Mouse (Mus musculus) hindbrain, postnatal 0 days (tissue): ENCODE results near the gene Gsdma. TPM values are rescaled to one million over a fixed set of nuclear protein-coding genes. Genes with fewer than 3 reads are reported as not detected.

Source experiments
- ATAC-seq: fragments of 200-750 bp; cut with Nextera tagmentation; 2 replicates; pipeline ENCODE4 v1.8.0; 2017; ENCODE audit warnings: mild to moderate bottlenecking, moderate TSS enrichment, moderate library complexity
- DNase-seq: peaks from one replicate; pipeline ENCODE4 v3.0.0-alpha.2; 2015; ENCODE audit warnings: low spot score
- H3K27ac ChIP-seq: fragments of 300-500 bp; sonication (generic); 2 replicates; pipeline ENCODE4 v1.5.1; 2014; ENCODE audit warnings: mild to moderate bottlenecking
- H3K27me3 ChIP-seq: fragments of 300-500 bp; sonication (generic); 2 replicates; pipeline ENCODE4 v1.6.1; 2014; ENCODE audit warnings: low read length, mixed read lengths; ENCODE audit not compliant: insufficient read depth
- H3K36me3 ChIP-seq: fragments of 300-500 bp; sonication (generic); 2 replicates; pipeline ENCODE4 v1.6.1; 2014; ENCODE audit warnings: low read length, mixed read lengths; ENCODE audit not compliant: insufficient read depth
- H3K4me1 ChIP-seq: fragments of 300-500 bp; sonication (generic); 2 replicates; pipeline ENCODE4 v1.6.1; 2014; ENCODE audit warnings: antibody characterized with exemption, low read length, mixed read lengths; ENCODE audit not compliant: insufficient read depth
- H3K4me2 ChIP-seq: fragments of 300-500 bp; sonication (generic); 2 replicates; pipeline ENCODE4 v1.6.1; 2014; ENCODE audit warnings: low read depth, mild to moderate bottlenecking, low read length, moderate library complexity, mixed read lengths
- H3K4me3 ChIP-seq: fragments of 300-500 bp; sonication (generic); 2 replicates; pipeline ENCODE4 v1.5.1; 2014; ENCODE audit warnings: low read length
- H3K9ac ChIP-seq: fragments of 300-500 bp; sonication (generic); replicated peaks from 2 replicates; pipeline ENCODE4 v1.6.1; 2014; ENCODE audit warnings: mild to moderate bottlenecking, low read length, moderate library complexity, mixed read lengths
- H3K9me3 ChIP-seq: fragments of 300-500 bp; sonication (generic); 2 replicates; pipeline ENCODE4 v1.6.1; 2016; ENCODE audit warnings: low read length, mixed read lengths
- CTCF ChIP-seq: IDR thresholded peaks from 2 replicates; pipeline ENCODE4 v1.5.1; 2016; ENCODE audit warnings: antibody characterized with exemption, control low read depth, low read depth
- WGBS: fragments of 180-500 bp; shearing (Covaris S2); extraction: QIAGEN DNeasy Blood & Tissue Kit; methylation state at CpG from one replicate; pipeline ENCODE4 v1.1.7; 2014; 5-methylcytosine and 5-hydroxymethylcytosine counted together
- polyA plus RNA-seq: library from polyadenylated mRNA; unstranded; fragments of >200 nt; fragmentation: Nextera tagmentation; extraction: Ambion mirVana; gene quantifications from 2 replicates; pipeline ENCODE4 v1.2.1, GENCODE M21; 2015
- total RNA-seq: library from RNA; depleted of rRNA; stranded (reverse); fragments of >200 nt; gene quantifications from 2 replicates; pipeline ENCODE4 v1.2.3, GENCODE M21; 2014

Gene Gsdma
- total and polyA plus RNA-seq, 2 experiments from 2014 or later, result 0.14 TPM; not detected in 1

DNA sequence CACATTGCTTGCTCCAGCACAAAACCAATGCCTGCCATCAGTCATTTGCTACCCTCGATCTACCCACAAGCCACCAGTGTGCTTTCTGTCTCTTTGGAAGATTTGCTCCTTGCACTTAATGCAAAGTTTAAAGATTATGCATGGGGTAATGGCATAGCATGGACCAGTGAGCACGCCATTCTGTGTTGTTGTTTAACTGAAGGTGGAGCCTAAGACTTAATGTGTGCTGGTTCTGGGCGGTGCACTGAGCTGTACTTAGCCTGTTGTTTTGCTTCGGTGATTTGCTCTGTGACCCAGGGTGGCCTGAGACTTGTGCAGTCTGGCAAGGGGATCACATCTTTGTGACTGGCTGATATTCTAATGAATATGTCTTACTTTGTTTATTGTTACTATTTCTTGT lies 22.8 kb downstream of the Gsdma start:
- H3K27me3 ChIP-seq, result no peaks in the 10 kb centered on the region
- 85% methylated on average over 4 of the region's 4 CpGs for WGBS
- no peak for TF ChIP-seq CTCF
- ATAC-seq (no peak), DNase-seq (no peak)
- H3K4me2 ChIP-seq, result no peak overlapping the region
- H3K4me3 ChIP-seq, result no peak overlapping the region
- H3K9ac ChIP-seq, result no peak overlapping the region
- H3K9me3 ChIP-seq, result no peaks in the 10 kb centered on the region
- H3K27ac ChIP-seq, result no peak overlapping the region
- peaks cover 55% of the 10 kb centered on the region for H3K36me3 ChIP-seq
- peaks cover 6% of the 10 kb centered on the region for H3K4me1 ChIP-seq

DNA sequence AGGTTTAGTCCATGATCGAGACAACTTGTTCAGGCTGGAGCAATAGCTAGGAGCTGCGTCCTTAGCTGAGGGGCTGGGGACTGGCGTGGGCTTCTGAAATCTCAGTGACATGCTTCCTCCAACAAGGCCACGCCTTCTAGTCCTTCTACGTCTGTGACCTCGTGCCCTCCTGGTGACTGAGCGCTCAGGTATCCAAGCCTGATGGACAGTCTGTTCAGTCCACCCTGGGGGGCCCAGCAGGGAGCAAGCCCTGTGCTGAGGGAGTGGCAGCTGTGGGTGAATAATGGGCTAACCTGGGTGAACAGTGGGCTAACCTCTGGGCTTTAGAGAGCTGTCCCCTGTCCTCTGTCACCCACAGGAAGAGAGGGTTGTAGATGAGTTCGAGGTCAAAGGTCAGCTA lies 23.9 kb downstream of the Gsdma start:
- H3K36me3 ChIP-seq, result peaks cover 63% of the 10 kb centered on the region
- TF ChIP-seq CTCF, result no peak
- H3K27me3 ChIP-seq, result no peaks in the 10 kb centered on the region
- no peak overlapping the region for H3K27ac ChIP-seq
- DNase-seq (no peak), ATAC-seq (no peak)
- H3K4me1 ChIP-seq, result peaks cover 6% of the 10 kb centered on the region
- H3K9ac ChIP-seq, result no peak overlapping the region
- no peak overlapping the region for H3K4me2 ChIP-seq
- H3K9me3 ChIP-seq, result no peaks in the 10 kb centered on the region
- 81% methylated on average over 8 of the region's 8 CpGs for whole genome bisulfite sequencing
- H3K4me3 ChIP-seq, result no peak overlapping the region

DNA sequence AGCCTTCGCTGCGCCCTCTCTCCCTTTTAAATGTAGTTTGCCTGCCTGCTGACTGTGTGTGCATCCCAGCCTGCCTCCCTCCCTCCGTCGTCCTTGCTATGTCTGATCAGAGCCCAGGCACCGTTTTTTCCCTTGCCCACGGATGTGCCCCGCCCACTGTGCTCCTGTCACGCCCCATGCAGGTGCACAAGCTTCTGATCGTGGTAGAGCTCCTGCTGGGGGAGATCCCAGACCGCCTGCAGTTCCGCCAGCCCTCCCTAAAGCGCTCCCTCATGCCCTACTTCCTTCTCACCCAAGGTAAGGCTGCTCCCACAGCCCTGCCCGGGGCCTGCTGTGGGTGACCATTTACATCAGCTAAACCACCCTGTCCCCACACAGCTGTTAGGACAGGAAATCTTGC lies 29.1 kb downstream of the Gsdma start:
- H3K27ac ChIP-seq, result no peak overlapping the region
- ATAC-seq (no peak), DNase-seq (no peak)
- no peaks in the 10 kb centered on the region for H3K4me1 ChIP-seq
- peaks cover 61% of the 10 kb centered on the region for H3K36me3 ChIP-seq
- no peaks in the 10 kb centered on the region for H3K27me3 ChIP-seq
- 79% methylated on average over 13 of the region's 13 CpGs for WGBS
- no peak overlapping the region for H3K4me3 ChIP-seq
- TF ChIP-seq CTCF, result no peak
- H3K9ac ChIP-seq, result no peak overlapping the region
- H3K4me2 ChIP-seq, result no peak overlapping the region
- no peaks in the 10 kb centered on the region for H3K9me3 ChIP-seq

DNA sequence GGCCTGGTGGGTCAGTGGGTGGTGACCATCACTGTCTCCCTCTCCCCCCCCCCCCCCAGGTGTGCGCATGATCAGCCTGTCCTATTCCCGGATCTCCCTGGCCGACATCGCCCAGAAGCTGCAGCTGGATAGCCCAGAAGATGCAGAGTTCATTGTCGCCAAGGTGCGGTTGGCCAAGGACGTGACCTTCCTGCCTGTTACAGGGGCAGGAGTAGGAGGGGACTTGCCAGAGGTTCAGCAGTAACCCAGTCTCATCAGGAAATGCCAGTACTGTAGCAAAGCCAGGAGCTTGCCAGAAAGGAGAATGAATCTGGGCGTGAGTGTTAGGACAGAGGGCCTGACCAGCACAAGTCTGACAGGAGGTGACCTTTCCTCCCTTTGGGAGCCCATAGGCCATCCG lies 29.6 kb downstream of the Gsdma start:
- 88% methylated on average over 9 of the region's 9 CpGs for WGBS
- Histone ChIP-seq H3K9me3 (no peaks in the 10 kb centered on the region), H3K27ac (no peak overlapping the region), H3K4me2 (no peak overlapping the region), H3K4me3 (no peak overlapping the region), H3K4me1 (no peaks in the 10 kb centered on the region), H3K9ac (no peak overlapping the region), H3K27me3 (no peaks in the 10 kb centered on the region), H3K36me3 (peaks cover 60% of the 10 kb centered on the region)
- DNase-seq, result no peak
- ATAC-seq, result no peak
- no peak for TF ChIP-seq CTCF

DNA sequence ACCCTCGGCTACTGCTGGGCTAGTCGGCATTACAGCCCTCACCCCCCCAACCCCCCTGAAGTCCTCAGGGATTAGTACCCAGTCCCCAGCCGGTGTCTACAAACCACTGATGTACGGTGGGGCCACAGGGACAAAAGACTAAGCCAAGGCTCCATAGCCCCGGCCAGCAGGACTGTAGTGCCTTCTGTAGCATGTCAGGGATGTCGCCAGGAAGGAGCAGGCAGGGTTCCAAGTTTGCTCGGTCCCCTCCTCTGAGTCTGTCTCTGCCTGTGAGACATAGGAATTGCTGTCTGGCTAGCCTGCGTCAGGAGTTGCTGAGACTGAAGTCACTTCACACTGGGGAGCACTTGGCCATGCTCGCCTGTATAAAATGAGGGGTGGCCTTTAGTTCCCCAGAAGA lies 30.1 kb downstream of the Gsdma start:
- no peak overlapping the region for H3K4me2 ChIP-seq
- DNase-seq, result no peak
- no peak overlapping the region for H3K27ac ChIP-seq
- peaks cover 58% of the 10 kb centered on the region for H3K36me3 ChIP-seq
- no peaks in the 10 kb centered on the region for H3K4me1 ChIP-seq
- no peak overlapping the region for H3K4me3 ChIP-seq
- WGBS, result 57% methylated on average over 9 of the region's 9 CpGs
- TF ChIP-seq CTCF, result no peak
- H3K9ac ChIP-seq, result no peak overlapping the region
- no peaks in the 10 kb centered on the region for H3K27me3 ChIP-seq
- H3K9me3 ChIP-seq, result no peaks in the 10 kb centered on the region
- ATAC-seq, result no peak

DNA sequence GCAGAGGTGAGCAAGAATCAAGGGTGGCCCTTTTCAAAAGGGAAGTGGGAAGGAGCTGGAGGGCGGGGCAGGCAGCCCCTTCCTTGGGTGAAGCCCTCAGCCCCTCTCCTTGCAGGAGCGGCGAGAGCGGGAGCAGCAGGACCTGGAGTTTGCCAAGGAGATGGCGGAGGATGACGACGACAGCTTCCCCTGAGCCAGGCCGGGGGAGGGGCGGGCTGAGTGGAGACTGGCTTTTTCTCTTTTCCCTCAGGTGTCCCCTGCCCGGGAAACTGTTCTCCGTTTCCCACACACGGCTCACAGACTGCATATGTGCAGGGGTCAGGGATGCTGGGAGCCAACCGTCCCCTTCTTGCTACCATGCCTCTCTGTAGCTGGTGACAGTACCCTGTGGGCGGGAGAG lies 31.3 kb downstream of the Gsdma start:
- Histone ChIP-seq H3K9me3 (no peaks in the 10 kb centered on the region), H3K4me3 (no peak overlapping the region), H3K27me3 (no peaks in the 10 kb centered on the region), H3K4me1 (no peaks in the 10 kb centered on the region), H3K4me2 (no peak overlapping the region), H3K27ac (no peak overlapping the region; the same call in 1 of the 2 replicates), H3K9ac (no peak overlapping the region), H3K36me3 (peaks cover 47% of the 10 kb centered on the region)
- TF ChIP-seq CTCF, result no peak
- DNase-seq, result no peak
- ATAC-seq, result no peak
- WGBS, result 74% methylated on average over 14 of the region's 14 CpGs

DNA sequence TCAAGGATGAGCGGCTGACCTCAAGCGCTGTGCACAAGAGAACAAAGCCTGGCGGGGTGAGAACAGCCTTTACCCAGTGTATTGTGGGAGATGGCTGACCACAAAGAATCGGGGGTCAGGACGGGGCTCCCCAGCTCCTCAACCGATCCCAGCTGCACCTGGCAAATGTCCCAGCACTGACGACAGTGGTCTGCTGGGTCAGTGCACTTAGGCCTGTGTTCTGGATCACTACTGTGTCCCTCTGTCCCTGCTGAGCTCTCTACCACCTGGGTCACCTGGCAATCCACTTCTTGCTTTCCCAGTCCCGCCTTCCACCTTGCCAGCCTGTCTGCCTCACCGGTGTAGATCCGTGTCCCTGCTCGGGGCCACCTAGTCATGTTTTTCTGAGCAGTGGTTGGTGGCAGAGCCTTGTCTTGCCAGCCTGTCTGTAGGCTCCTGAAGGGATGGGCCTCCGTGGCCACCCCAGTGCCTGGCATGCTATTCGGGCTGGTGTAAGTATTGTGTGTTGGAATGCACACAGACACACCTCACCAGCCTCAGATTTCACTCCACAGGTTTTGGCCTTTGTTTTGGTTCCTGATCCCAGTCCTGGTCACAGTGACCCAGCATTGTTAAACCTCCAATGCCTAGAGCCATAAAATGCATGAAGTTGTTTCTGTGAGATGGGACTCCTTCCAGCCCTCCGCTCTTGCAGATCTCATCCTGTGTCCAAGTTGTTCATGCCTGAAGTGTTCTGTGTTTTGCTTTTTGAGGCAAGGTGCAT lies 32.5 kb downstream of the Gsdma start:
- no peaks in the 10 kb centered on the region for H3K4me1 ChIP-seq
- H3K36me3 ChIP-seq, result peaks cover 35% of the 10 kb centered on the region
- no peaks in the 10 kb centered on the region for H3K27me3 ChIP-seq
- DNase-seq (no peak), ATAC-seq (no peak)
- WGBS, result 82% methylated on average over 14 of the region's 14 CpGs
- no peak overlapping the region for H3K4me2 ChIP-seq
- H3K4me3 ChIP-seq, result no peak overlapping the region
- H3K9ac ChIP-seq, result no peak overlapping the region
- TF ChIP-seq CTCF, result no peak
- H3K9me3 ChIP-seq, result no peaks in the 10 kb centered on the region
- H3K27ac ChIP-seq, result no peak overlapping the region
